Mouse (Mus musculus) embryonic stem cell, embryonic (primary cell): Measurements from ENCODE around the gene Paf1.

Experiments used
- CTCF ChIA-PET, 4 experiments: fragments of 300-600 bp in 2 of 4; fragments of 350-600 bp in 2 of 4; sonication (Branson Sonifier 250); formaldehyde crosslinking; loops; one replicate each; lab custom pipeline; 2022; ENCODE audit warnings: inconsistent platforms in 2 of 4; lab: Charles Lee
- POLR2A ChIA-PET, 4 experiments: fragments of 300-600 bp in 2 of 4; fragments of 350-600 bp in 2 of 4; sonication (Branson Sonifier 250); formaldehyde crosslinking; loops; one replicate each; lab custom pipeline; 2022; ENCODE audit warnings: antibody characterized with exemption in 4 of 4, inconsistent platforms in 1 of 4; lab: Charles Lee

The Paf1 gene

GRCm38 (mm10) chr7:28386007-28386406, 6.7 kb upstream of the Paf1 start:
- POLR2A ChIA-PET = interaction anchor here in 3 of 4 experiments (0.6 to 37.0 kb wide), 16 partner anchors 7 to 347 kb away, joined by 3 to 1116 read pairs (median 4); partner anchors contain the start of genes Plekhg2 (in 2 of the 3), Rps16 (in 2 of the 3), Supt5 (in 2 of the 3) and Zfp36 (in 2 of the 3)
- CTCF ChIA-PET = interaction anchor here in 3 of 4 experiments (0.6 to 2.1 kb wide), 11 partner anchors 11 to 175 kb away, joined by 3 to 11 read pairs (median 4); partner anchors contain the start of genes Gmfg (in 1 of the 3) and Plekhg2 (in 1 of the 3)

GRCm38 (mm10) chr7:28386462-28386861, 6.3 kb upstream of the Paf1 start:
- ChIA-PET CTCF (interaction anchor here (0.5 to 2.1 kb wide), 14 partner anchors 11 to 322 kb away, joined by 3 to 11 read pairs (median 4); partner anchors contain the start of genes Gmfg (in 1 of the 4) and Plekhg2 (in 1 of the 4)), POLR2A (interaction anchor here in 3 of 4 experiments (0.6 to 37.0 kb wide), 17 partner anchors 8 to 347 kb away, joined by 3 to 1116 read pairs (median 5); partner anchors contain the start of genes Plekhg2 (in 2 of the 3), Rps16 (in 2 of the 3), Supt5 (in 2 of the 3) and Zfp36 (in 2 of the 3))

- ChIA-PET CTCF (interaction anchor here (0.5 to 2.1 kb wide), 13 partner anchors 11 to 355 kb away, joined by 3 to 11 read pairs (median 3); partner anchors contain the start of genes Mrps12 (in 1 of the 4), Plekhg2 (in 1 of the 4) and Sars2 (in 1 of the 4)), POLR2A (interaction anchor here (0.7 to 37.0 kb wide), 15 partner anchors 8 to 244 kb away, joined by 3 to 1116 read pairs (median 5); partner anchors contain the start of genes Plekhg2 (in 2 of the 4), Rps16 (in 2 of the 4), Supt5 (in 2 of the 4) and Zfp36 (in 2 of the 4))
Measured at GRCm38 (mm10) chr7:28386877-28387276, 5.9 kb upstream of the Paf1 start.

GRCm38 (mm10) chr7:28387384-28387783, 5.4 kb upstream of the Paf1 start:
- ChIA-PET CTCF (interaction anchor here (0.6 to 2.1 kb wide), 12 partner anchors 11 to 354 kb away, joined by 3 to 11 read pairs (median 3); partner anchors contain the start of genes Mrps12 (in 1 of the 4), Rps16 (in 1 of the 4) and Sars2 (in 1 of the 4)), POLR2A (interaction anchor here (0.6 to 37.0 kb wide), 16 partner anchors 9 to 303 kb away, joined by 3 to 1116 read pairs (median 4); partner anchors contain the start of genes Plekhg2 (in 2 of the 4), Rps16 (in 2 of the 4), Supt5 (in 2 of the 4) and Zfp36 (in 2 of the 4))

GRCm38 (mm10) chr7:28390331-28390730, 2.4 kb upstream of the Paf1 start:
- POLR2A ChIA-PET = interaction anchor here in 3 of 4 experiments (0.5 to 37.0 kb wide), 7 partner anchors 8 to 157 kb away, joined by 3 to 1116 read pairs (median 50); partner anchors contain the start of genes Plekhg2 (in 2 of the 3), Supt5 (in 2 of the 3), Zfp36 (in 2 of the 3) and Rps16 (in 1 of the 3)
- CTCF ChIA-PET = no interaction called here

GRCm38 (mm10) chr7:28393272-28393951, 661 bp downstream of the Paf1 start:
- ChIA-PET CTCF (interaction anchor here in 3 of 4 experiments (0.5 to 3.1 kb wide), 16 partner anchors 14 to 579 kb away, joined by 3 to 12 read pairs (median 4); partner anchors contain the start of genes Eid2b (in 1 of the 3), Gmfg (in 1 of the 3), Mrps12 (in 1 of the 3) and Rps16 (in 1 of the 3)), POLR2A (interaction anchor here (0.6 to 37.0 kb wide), 91 partner anchors 9 to 886 kb away, joined by 3 to 1116 read pairs (median 5); partner anchors contain the start of genes Rps16 (in 3 of the 4), Supt5 (in 3 of the 4), Zfp36 (in 3 of the 4) and Fbl (in 2 of the 4))

GRCm38 (mm10) chr7:28395425-28395824, 2.7 kb downstream of the Paf1 start:
- ChIA-PET POLR2A (interaction anchor here in 3 of 4 experiments (4.0 to 37.0 kb wide), 6 partner anchors 9 to 49 kb away, joined by 21 to 1116 read pairs (median 205); partner anchors contain the start of genes Plekhg2 (in 2 of the 3), Zfp36 (in 2 of the 3), Rps16 (in 1 of the 3) and Supt5 (in 1 of the 3)), CTCF (interaction anchor here in 1 of 4 experiments (3.1 kb wide), 1 partner anchor 42 kb away, joined by 12 read pairs; the partner anchor contains the start of gene Gmfg)

GRCm38 (mm10) chr7:28398000-28398399, 5.2 kb downstream of the Paf1 start:
- POLR2A ChIA-PET = interaction anchor here in 2 of 4 experiments (0.6 to 37.0 kb wide), 12 partner anchors 10 to 199 kb away, joined by 3 to 1116 read pairs (median 5); partner anchors contain the start of genes Plekhg2 (in 2 of the 2), Rps16 (in 2 of the 2), Zfp36 (in 2 of the 2) and Gmfg (in 1 of the 2)
- CTCF ChIA-PET = interaction anchor here in 3 of 4 experiments (0.5 to 1.5 kb wide), 13 partner anchors 9 to 911 kb away, joined by 3 to 6 read pairs (median 3); partner anchors contain the start of genes Sertad1 (in 1 of the 3) and Supt5 (in 1 of the 3)

GRCm38 (mm10) chr7:28398696-28399340, 6.1 kb downstream of the Paf1 start:
- CTCF ChIA-PET = interaction anchor here in 2 of 4 experiments (1.1 to 1.2 kb wide), 2 partner anchors 17 to 912 kb away, joined by 3 read pairs; partner anchors contain the start of gene Sertad1 (in 1 of the 2)
- POLR2A ChIA-PET = interaction anchor here in 2 of 4 experiments (0.7 to 37.0 kb wide), 8 partner anchors 11 to 198 kb away, joined by 4 to 1116 read pairs (median 6); partner anchors contain the start of genes Plekhg2 (in 2 of the 2), Rps16 (in 2 of the 2), Zfp36 (in 2 of the 2) and Supt5 (in 1 of the 2)

GRCm38 (mm10) chr7:28401030-28401429, 8.3 kb downstream of the Paf1 start:
- CTCF ChIA-PET = no interaction called here
- POLR2A ChIA-PET = interaction anchor here in 3 of 4 experiments (0.6 to 37.0 kb wide), 10 partner anchors 8 to 118 kb away, joined by 3 to 1116 read pairs (median 5); partner anchors contain the start of genes Med29 (in 2 of the 3), Paf1 (in 2 of the 3), Rps16 (in 2 of the 3) and Supt5 (in 1 of the 3)

- POLR2A ChIA-PET = interaction anchor here (0.6 to 37.0 kb wide), 17 partner anchors 9 to 62 kb away, joined by 3 to 1116 read pairs (median 3); partner anchors contain the start of genes Med29 (in 3 of the 4), Paf1 (in 3 of the 4), Rps16 (in 2 of the 4) and Gmfg (in 1 of the 4)
- CTCF ChIA-PET = interaction anchor here in 1 of 4 experiments (1.1 kb wide), 1 partner anchor 35 kb away, joined by 3 read pairs; the partner anchor contains the start of gene Gmfg
Measured at GRCm38 (mm10) chr7:28401942-28402341, 9.2 kb downstream of the Paf1 start.

GRCm38 (mm10) chr7:28410841-28411475, 18.2 kb downstream of the Paf1 start:
- ChIA-PET CTCF (no interaction called here), POLR2A (interaction anchor here in 3 of 4 experiments (0.6 to 7.8 kb wide), 5 partner anchors 14 to 1486 kb away, joined by 3 to 47 read pairs (median 3); partner anchors contain the start of genes Med29 (in 2 of the 3) and Paf1 (in 2 of the 3))

- ChIA-PET POLR2A (interaction anchor here in 3 of 4 experiments (0.8 to 2.2 kb wide), 6 partner anchors 11 to 21 kb away, joined by 3 to 12 read pairs (median 3); partner anchors contain the start of genes Med29 (in 2 of the 3) and Paf1 (in 2 of the 3)), CTCF (interaction anchor here in 3 of 4 experiments (0.6 to 1.5 kb wide), 3 partner anchors 28 to 367 kb away, joined by 3 read pairs; partner anchors contain the start of genes Mrps12 (in 1 of the 3) and Sars2 (in 1 of the 3))
Measured at GRCm38 (mm10) chr7:28412826-28413225, 20.1 kb downstream of the Paf1 start.

- POLR2A ChIA-PET = interaction anchor here in 3 of 4 experiments (1.0 to 1.9 kb wide), 6 partner anchors 12 to 67 kb away, joined by 3 to 7 read pairs (median 6); partner anchors contain the start of genes Gmfg (in 1 of the 3), Med29 (in 1 of the 3), Paf1 (in 1 of the 3) and Rps16 (in 1 of the 3)
Measured at GRCm38 (mm10) chr7:28417368-28417767, 24.6 kb downstream of the Paf1 start.

More at GRCm38 (mm10) chr7:28417368-28417767, 24.6 kb downstream of the Paf1 start:
- CTCF ChIA-PET = interaction anchor here in 1 of 4 experiments (1.0 to 1.7 kb wide), 2 partner anchors 19 to 25 kb away, joined by 3 to 5 read pairs; partner anchors contain the start of genes Gmfg, Med29 and Paf1
